Mouse (Mus musculus) G1E (cell line): ENCODE data around the gene Zfp661.

ENCODE experiments used
- CTCF ChIP-seq: IDR thresholded peaks from 2 replicates; pipeline ENCODE4 v1.5.1; 2012; ENCODE audit warnings: low read depth, low read length, inconsistent platforms, mixed read lengths
- TAL1 ChIP-seq: conservative IDR thresholded peaks from 2 replicates; pipeline ENCODE4 v1.6.1; 2012; ENCODE audit warnings: low read depth, low read length, inconsistent platforms, mixed read lengths

GRCm38 (mm10) chr2:127548342-127549074, 38.4 kb downstream of the Zfp661 start:
- TF ChIP-seq CTCF: no peak
- no peak for TF ChIP-seq TAL1
